Mouse (Mus musculus) small intestine, adult 2 months (tissue): ENCODE data around the gene Ctnna3.

Source experiments
- CTCF ChIP-seq: fragments of 200-500 bp; IDR thresholded peaks from 2 replicates; pipeline ENCODE4 v1.5.1; 2012; ENCODE audit warnings: low read depth, mild to moderate bottlenecking, control low read depth, inconsistent platforms, low read length, moderate library complexity, mixed read lengths; ENCODE audit not compliant: insufficient replicate concordance, insufficient read length; ENCODE audit errors: extremely low read depth
- POLR2A ChIP-seq: fragments of 200-500 bp; IDR thresholded peaks from 2 replicates; pipeline ENCODE4 v1.6.1; 2012; ENCODE audit warnings: low read depth, mild to moderate bottlenecking, control low read depth, inconsistent platforms, low read length, moderate library complexity

- TF ChIP-seq POLR2A = no peak
- no peak for TF ChIP-seq CTCF
Observed at GRCm38 (mm10) chr10:64023340-64023739, 593.4 kb downstream of the Ctnna3 start.
